Mouse (Mus musculus) urinary bladder, postnatal 4 days (tissue): ENCODE results near the gene Apobr.

Experiments used
- DNase-seq, 2 experiments: peaks; one replicate each; pipeline ENCODE4 v3.0.0; 2021 to 2022; ENCODE audit warnings: low spot score in 2 of 2

The Apobr gene

DNA sequence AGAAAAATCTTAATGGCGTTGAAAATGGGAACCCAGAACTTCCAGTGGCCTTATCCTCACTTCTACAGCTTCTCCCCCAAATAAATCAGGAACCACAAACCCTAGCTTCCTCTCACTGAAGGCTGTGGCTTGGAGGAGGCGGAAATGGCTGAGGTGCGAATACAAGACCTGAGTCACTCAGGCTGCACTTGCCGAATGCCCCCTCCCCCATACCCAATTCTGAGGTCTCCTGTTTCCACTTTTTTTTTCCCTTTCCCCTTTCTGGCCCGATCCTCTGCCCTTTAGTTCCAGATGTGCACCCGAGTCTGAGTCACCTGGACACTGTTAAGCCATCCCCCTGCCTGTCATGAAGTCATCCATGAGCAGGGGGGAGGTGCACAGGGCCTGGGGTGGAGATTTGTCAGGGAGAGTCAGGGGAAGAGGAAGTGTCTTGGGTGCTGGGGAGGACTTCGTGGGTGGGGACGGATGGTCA lies at the start of gene Apobr:
Gene Apobr, plus strand, starts transcription at position 437 of the 472 bp plus-strand sequence.
- DNase-seq = no peak

DNA sequence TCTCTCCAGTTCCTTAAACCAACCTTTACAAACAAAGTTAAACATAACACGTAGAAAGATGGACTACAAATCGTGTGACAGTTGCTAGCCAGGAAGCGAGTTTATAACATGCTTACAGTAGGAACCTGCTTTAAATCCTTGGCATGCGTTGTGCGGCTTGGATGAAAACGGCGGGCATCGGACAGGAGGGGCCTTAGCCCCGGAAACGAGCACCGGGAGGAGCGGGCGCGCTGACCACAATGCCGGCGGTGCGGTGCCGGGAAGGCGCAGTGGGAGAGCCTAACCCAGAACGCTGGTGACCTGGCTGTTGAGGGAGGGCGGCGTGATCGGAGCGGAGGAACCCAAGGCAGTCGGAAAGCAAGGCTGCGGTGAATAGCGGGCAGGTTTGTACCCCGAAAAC lies 49.0 kb upstream of the Apobr start:
- no peak for DNase-seq

DNA sequence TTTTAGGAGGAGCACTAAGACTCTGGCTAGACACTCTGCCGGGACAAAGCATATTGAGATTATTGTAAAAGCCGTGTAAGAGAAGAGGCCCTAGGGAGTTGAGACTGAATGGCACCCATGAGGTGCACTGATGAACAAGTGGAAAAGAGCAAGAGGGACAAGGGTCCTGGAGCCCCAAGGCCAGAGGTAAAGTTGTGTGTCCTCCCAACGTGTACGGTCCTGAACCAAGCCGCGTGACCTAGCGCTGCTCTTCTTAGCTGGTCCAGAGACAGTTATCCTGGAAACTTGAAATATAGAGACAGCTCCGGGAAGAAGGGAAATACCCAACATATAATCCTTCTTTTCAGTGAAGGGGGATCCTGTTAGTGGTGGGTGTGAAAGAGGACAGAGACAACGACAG lies 48.3 kb upstream of the Apobr start:
- DNase-seq = no peak

- DNase-seq = no peak
Measured at GRCm38 (mm10) chr7:126537820-126538585, 46.7 kb upstream of the Apobr start.

GRCm38 (mm10) chr7:126541661-126542060 lies 43.1 kb upstream of the Apobr start:
- DNase-seq = no peak

- no peak for DNase-seq
Measured at GRCm38 (mm10) chr7:126545631-126546030, 39.1 kb upstream of the Apobr start.

DNA sequence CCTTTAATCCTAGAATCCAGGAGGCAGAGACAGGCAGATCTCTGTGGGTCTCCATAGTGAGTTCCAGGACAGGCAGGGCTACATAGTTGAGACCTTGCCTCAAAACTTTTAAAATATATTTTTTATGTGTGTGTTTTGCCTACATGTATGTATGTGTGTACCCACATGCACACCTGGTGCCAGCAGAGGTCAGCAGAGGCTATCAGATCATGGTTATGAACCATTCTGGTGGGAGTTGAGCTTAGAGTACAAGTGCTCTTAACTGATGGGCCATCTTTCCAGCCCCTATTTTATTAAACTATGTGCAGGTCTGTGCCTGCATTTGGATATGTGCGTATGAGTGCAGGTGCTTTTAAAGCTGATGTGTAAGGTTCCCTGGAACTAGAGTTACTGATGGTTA lies 29.9 kb upstream of the Apobr start:
- DNase-seq = no peak

DNA sequence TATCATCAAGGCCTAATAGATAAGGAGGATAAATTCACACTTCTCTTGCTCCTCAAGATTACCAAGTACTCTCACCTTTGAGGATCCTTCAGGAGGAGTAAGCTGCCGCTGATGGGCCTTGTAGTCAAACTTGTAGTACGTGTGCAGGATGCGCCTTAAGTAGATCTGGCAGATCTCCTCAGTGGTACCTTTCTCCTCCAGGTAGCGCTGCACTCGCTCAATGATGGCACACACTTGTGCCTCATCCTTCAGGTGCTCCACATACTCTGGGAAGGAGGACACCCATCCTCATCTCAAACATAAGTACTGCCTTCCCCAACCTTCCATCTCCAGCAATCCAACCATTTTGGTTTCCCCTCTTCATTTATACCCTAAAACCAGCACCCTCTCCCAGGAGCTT lies 28.1 kb upstream of the Apobr start:
- DNase-seq = no peak

DNA sequence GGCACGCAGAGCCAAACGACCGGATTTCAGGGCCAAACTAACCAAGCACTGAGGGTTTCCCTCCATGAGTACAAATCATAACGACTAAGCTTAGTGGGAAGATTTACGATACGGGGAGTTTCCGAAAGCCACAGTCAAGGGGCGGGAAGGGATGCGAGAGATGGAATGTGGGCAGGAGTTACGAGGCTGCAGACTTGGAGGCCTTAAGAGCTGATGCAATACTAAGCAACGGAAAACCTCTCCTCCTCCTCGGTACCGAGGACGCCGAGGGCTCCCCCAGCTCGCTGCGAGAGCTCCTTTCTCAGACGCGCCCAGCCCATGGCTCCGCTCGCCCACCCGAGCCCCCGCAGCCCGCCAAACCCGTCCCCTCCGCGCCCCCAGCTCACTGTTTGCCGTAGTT lies 19.0 kb upstream of the Apobr start:
- DNase-seq = no peak

DNA sequence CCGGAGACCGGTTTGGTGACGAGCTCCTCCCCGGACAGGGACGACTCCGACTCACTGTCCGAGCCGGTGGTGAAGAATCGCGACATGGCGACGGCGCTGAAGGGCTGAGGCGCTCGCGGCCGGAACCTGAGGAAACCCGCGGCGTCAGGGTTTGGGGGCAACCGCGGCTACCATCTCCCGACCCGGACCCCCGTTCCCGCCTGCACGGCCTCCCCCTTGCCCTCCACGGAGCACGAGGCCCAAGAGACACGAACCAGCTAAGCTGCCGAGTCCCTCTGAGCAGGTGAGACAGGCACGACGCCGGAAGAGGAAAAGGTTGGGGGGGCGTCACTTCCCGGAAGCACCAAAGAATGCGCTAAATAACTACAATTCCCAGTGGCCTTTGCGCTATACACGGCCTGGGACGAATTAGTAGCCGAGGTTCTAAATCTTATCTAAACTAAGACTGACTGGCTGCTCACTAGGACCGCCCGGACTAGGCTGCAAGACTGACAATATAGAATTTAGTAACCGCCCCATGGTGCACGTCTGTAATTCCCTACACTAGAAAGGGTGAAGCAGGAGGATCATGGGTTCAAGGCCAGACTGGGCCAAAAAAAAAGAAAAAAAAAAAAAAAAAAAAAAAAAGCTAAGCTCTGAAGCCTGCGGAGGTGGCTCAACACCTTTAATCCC lies 18.5 kb upstream of the Apobr start, which contains the start of gene Eif3c:
Gene Eif3c, minus strand, starts transcription at position 318 of the 672 bp plus-strand sequence.
- DNase-seq = peak; percentile 74 to 77

DNA sequence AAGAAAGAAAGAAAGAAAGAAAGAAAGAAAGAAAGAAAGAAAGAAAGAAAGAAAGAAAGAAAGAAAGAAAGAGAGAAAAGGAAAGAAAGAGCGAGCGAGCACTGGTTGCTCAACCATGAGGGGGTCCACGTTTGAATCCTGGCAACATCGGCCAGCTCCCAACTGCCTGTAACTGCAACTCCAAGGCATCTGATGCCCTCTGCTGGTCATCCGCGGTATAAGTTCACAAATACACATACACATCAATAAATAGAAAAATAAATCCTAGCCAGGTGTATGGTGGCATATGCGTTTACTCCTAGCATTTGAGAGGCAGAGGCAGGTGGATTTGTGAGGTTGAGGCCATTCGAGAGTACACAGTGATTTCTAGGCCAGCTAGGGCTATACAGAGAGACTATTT lies 7.8 kb upstream of the Apobr start:
- DNase-seq = peak in 1 of 2 experiments; percentile 71

GRCm38 (mm10) chr7:126579172-126579571 lies 5.6 kb upstream of the Apobr start:
- DNase-seq = no peak

DNA sequence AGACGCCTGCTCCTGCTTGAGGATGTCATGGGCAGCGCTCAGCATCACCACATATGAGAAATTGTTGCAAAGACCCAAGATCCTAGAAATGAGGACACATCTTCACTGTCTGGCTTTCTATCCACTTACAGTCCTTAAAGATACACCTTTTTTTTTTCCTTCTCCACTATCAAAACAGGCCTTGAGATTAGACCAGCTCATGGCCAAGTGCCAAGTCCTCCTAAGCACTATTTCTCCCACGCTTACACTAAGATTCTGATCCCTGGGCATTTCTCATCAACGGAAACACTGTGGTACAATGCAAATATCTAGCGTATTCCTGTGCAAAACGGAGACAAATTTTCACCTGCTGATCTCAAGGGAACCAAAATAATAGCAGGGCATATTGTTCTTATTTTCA lies 3.1 kb upstream of the Apobr start:
- no peak for DNase-seq

- DNase-seq = peak in 1 of 2 experiments; percentile 62
Measured at GRCm38 (mm10) chr7:126582759-126583158, 2.0 kb upstream of the Apobr start.

DNA sequence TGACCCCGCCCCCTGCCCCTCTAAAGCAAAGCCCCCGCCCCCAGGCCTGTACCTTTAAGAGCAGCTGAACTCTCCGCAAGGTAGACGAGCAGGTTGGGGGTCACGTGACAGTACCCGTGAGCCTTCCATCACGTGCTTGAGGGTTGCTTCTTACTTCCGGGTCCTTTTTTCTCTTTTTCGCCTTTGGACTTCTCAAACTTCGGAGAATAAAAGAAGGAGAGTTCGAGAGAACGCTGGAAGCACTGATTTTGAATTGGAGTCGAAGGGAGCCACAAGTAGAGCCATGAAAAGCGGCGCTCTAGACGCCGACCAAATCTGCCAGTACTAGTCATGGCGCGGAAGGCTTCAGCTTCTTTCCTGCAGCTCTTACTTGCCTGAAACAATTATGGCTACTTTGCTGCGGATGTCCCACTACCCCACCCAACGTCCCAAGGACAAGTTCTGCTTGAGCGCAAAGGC lies 1.5 kb upstream of the Apobr start:
- peak; percentile 79 to 90 for DNase-seq

DNA sequence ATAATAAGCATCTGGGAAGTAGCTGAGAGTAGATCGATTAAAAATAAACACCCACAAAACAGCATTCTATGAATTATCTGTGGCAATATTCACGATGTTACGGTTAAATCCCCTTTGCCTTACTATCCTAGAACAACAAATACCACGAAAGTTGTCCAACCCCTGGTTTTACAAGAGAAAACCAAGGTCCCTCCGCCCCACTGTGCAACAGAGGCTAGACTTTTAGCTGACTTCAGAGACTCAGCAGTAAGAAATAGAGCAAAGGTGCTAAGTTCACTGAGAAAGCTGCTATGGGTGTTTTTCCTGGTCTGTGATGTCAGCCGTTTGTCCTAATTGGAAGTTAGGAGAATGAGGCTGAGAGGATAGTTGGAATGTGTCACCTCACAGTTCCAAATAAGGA lies 981 bp upstream of the Apobr start:
- DNase-seq = no peak

DNA sequence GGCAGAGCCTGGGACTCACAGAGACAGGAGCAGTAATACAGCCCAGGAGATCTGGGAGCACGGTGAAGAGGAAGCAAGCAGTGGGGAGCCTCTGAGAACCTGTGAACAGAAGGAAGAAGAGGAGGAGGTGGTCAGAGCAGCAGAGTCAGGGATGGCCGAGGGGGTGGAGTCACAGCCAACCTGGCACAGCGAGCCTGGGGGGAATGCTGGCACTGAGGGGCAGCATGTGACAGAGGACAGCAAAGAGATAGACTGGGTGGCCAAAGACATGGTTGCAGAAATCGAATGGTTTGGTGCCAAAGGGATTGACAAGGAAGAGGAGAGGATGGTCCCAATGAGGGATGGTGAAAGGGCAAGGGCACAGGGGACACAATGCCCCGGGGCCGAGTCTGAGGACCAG lies 975 bp downstream of the Apobr start, which contains the start of gene Cln3:
Gene Cln3, minus strand, starts transcription at position 101 of the 400 bp plus-strand sequence.
- no peak for DNase-seq

DNA sequence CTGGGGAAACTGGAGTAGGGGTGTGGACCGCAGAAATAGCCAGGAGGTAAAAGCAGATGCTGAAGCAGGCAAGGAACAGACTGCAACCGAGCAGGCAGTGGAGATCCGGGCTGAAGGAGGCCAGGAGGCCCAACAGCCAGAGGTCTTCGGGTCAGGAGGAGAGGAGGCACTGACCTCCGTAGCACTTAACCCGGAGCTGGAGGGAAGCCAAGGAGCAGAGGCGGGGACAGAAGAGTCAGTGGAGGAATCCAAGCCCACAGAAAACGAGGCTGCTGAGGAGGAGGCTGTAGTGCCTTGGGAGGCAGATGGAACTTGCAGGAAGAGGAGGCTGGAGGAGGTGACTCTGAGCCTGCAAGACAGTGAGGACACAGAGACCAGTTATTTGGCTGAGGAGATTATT lies 2.1 kb downstream of the Apobr start:
- DNase-seq = no peak

- peak; percentile 67 to 84 for DNase-seq
Measured at GRCm38 (mm10) chr7:126587779-126588178, 3.0 kb downstream of the Apobr start.

DNA sequence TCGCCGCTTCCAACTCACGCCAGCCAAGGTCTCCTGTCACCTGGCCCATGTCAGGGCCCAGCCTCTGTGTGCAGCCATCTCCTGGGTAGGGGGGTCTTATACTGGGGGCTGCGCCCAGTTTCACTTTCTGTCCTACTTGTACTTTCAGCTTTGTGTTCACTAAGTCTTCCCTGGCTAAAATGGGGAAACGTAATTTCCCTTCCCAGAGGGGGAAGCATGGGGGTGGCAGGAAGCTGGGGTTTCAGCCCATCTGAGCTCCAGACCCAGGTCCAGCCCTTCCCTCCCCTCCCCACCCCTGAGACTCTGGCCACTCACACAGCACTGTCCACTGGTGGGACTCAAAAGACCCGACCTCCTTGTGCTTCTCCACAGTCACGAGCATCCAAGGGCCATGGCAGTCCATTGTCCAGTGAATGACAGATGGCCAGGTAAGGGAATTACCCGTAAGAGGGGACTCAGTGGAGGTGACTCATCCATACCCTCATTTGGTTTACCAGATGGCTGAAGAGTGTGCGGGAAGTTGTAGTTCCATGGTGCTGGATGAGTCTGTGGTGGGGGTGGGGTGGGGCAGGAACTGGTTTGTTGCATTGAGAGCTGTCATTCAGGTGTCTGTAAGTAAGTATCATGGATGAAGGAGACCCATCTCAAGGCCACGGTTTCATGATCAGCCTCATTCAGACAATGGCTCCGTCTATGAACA lies 10.3 kb downstream of the Apobr start, which contains the start of gene Il27:
Gene Il27, minus strand, starts transcription at position 80 of the 700 bp plus-strand sequence.
- DNase-seq = no peak

DNA sequence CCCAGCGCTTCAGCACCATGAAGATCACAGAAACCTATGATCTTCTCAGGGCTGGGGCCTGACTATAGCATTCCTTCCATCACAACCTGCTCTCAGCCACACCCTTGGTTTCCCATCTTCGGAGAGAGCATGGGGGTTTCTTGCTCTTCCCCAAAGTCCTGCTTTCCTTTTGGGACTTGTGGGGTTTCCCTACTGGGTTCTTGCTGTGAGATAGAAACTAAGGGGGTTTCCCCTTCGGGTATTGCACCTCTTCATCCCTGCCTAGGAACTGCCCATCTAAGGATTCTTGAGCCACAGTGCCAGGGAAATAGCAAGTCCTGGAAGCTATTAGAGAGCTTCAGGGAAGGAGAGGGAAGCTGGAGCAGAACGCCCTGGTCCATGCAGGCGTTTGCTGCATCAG lies 11.1 kb downstream of the Apobr start:
- no peak for DNase-seq

- no peak for DNase-seq
Measured at GRCm38 (mm10) chr7:126596414-126596813, 11.7 kb downstream of the Apobr start.
